Mouse (Mus musculus): Measurements from ENCODE around the gene Rpl7l1. TPM values are rescaled to one million over a fixed set of nuclear protein-coding genes. Genes with fewer than 3 reads are reported as not detected.

Rpl7l1 gene
- polyA plus RNA-seq, 1 experiment from 2014 or later: 84.6 TPM

DNA sequence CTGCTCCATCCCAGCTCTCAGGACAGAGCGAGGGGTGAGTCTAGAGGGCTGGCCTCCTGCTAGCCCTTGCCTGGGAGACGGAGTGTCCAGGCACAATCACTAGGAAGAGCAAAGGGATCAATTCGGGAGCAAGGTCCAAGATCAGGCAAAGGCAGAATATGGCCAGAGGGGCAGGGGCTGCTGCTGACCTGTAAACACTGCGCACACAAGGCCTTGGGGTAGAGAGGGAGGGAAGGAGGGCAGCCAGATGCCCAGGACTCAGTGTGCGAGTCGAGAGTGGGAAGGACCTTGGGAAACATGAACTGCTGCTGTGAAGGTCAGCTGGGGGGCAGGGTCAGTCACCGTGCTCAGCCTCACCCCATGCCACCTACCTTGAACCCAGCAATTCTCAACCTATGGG is 47.2 kb downstream of the Rpl7l1 start:
- no peak for ATAC-seq (ENCODE audit: insufficient number of reproducible peaks, insufficient read depth, low FRiP score, low read depth)
- Histone ChIP-seq H3K27me3 (ENCODE audit: control insufficient read depth, insufficient read depth, low read length) (no peaks in the 10 kb centered on the region), H3K4me2 (ENCODE audit: low read length) (no peak overlapping the region), H3K4me1 (ENCODE audit: control insufficient read depth in 2 of 2, insufficient read depth in 2 of 2, low read length in 2 of 2) (no peaks in the 10 kb centered on the region), H3K9ac (ENCODE audit: low read length) (no peak overlapping the region), H3K4me3 (ENCODE audit: control insufficient read depth in 1 of 2, insufficient read depth in 1 of 2, low read depth in 1 of 2, low read length in 2 of 2) (no peak overlapping the region), H3K36me3 (ENCODE audit: control insufficient read depth, insufficient read depth, low read length) (peaks cover 16% of the 10 kb centered on the region), H3K9me3 (ENCODE audit: control insufficient read depth, low read length) (no peaks in the 10 kb centered on the region), H3K27ac (replicated peaks in 1 of 2; ENCODE audit: control insufficient read depth in 1 of 2, insufficient read depth in 1 of 2, low read depth in 2 of 2, low read length in 2 of 2) (no peak overlapping the region)
- 88% methylated on average over 7 of the region's 7 CpGs for WGBS

DNA sequence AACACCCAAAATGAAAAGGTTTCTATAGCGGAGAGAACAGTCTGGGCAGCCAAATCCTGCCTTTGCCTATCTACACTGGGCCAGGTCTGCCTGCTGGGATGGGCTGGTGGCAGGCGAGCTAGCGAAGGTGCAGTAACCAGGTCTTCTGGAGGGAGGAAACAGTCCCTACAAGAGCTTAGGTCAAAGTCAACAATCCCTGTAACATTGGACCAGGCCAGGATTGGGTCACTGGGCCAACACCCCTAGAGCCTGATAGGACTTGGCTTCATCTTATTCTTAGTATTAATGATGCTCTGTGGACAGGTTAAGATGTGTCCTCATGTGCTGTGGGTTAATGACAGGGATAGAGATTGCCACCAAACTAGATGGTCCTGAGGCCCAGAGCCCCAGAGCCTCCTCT is 48.4 kb downstream of the Rpl7l1 start:
- WGBS: 92% methylated on average over 3 of the region's 3 CpGs
- ATAC-seq (ENCODE audit: insufficient number of reproducible peaks, insufficient read depth, low FRiP score, low read depth): no peak
- H3K9me3 ChIP-seq (ENCODE audit: control insufficient read depth, low read length): no peaks in the 10 kb centered on the region
- no peak overlapping the region for H3K4me2 ChIP-seq (ENCODE audit: low read length)
- peaks cover 16% of the 10 kb centered on the region for H3K36me3 ChIP-seq (ENCODE audit: control insufficient read depth, insufficient read depth, low read length)
- H3K27me3 ChIP-seq (ENCODE audit: control insufficient read depth, insufficient read depth, low read length): peaks cover 4% of the 10 kb centered on the region; the same call in 1 of the 2 replicates
- H3K27ac ChIP-seq (replicated peaks in 1 of 2; ENCODE audit: control insufficient read depth in 1 of 2, insufficient read depth in 1 of 2, low read depth in 2 of 2, low read length in 2 of 2): no peak overlapping the region
- H3K9ac ChIP-seq (ENCODE audit: low read length): no peak overlapping the region
- H3K4me3 ChIP-seq (ENCODE audit: control insufficient read depth in 1 of 2, insufficient read depth in 1 of 2, low read depth in 1 of 2, low read length in 2 of 2): no peak overlapping the region
- 0 out of 4 replicates have a peak, but pooled peaks cover 0 to 1% of the 10 kb centered on the region in 2 experiments for H3K4me1 ChIP-seq (ENCODE audit: control insufficient read depth in 2 of 2, insufficient read depth in 2 of 2, low read length in 2 of 2)

DNA sequence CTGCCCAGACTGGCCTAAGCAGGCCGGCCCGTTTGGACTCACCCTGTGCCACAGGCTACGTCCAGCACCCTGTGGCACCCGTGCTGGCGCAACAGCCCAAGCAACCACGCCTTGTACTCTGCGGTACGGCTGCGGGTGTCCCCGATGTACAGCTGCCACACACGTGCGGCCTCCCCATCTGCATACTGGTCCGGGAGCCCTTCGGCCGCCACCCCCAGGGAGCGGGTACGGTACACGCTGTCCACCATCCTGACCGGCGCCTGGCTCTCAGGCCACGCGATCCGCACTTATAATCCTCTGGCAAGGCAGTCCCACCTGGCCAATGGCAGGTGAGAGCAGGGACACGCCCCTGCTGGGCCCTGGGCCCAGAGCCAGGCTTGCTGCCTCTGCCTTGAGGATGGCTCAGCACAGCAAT is 53.6 kb downstream of the Rpl7l1 start, which contains the start of gene Gnmt:
Gnmt (minus strand) TSS at position 265 of the 415 bp plus-strand sequence.
- 12% methylated on average over 24 of the region's 24 CpGs for WGBS
- Histone ChIP-seq H3K4me1 (ENCODE audit: control insufficient read depth in 2 of 2, insufficient read depth in 2 of 2, low read length in 2 of 2) (peaks cover 7 to 23% of the 10 kb centered on the region in 2 experiments; a peak in 3 of 4 replicates), H3K4me3 (ENCODE audit: control insufficient read depth in 1 of 2, insufficient read depth in 1 of 2, low read depth in 1 of 2, low read length in 2 of 2) (no peak within 1 kb of the TSS), H3K27me3 (ENCODE audit: control insufficient read depth, insufficient read depth, low read length) (peaks cover 18% of the 10 kb centered on the region), H3K4me2 (ENCODE audit: low read length) (peak within 1 kb of the TSS; percentile 44; the same call in 1 of the 2 replicates), H3K9me3 (ENCODE audit: control insufficient read depth, low read length) (no peaks in the 10 kb centered on the region), H3K9ac (ENCODE audit: low read length) (peak within 1 kb of the TSS; percentile 34; the same call in 1 of the 2 replicates), H3K36me3 (ENCODE audit: control insufficient read depth, insufficient read depth, low read length) (peaks cover 4% of the 10 kb centered on the region; the same call in 1 of the 2 replicates), H3K27ac (replicated peaks in 1 of 2; ENCODE audit: control insufficient read depth in 1 of 2, insufficient read depth in 1 of 2, low read depth in 2 of 2, low read length in 2 of 2) (no peak within 1 kb of the TSS)
- ATAC-seq (ENCODE audit: insufficient number of reproducible peaks, insufficient read depth, low FRiP score, low read depth): no peak

DNA sequence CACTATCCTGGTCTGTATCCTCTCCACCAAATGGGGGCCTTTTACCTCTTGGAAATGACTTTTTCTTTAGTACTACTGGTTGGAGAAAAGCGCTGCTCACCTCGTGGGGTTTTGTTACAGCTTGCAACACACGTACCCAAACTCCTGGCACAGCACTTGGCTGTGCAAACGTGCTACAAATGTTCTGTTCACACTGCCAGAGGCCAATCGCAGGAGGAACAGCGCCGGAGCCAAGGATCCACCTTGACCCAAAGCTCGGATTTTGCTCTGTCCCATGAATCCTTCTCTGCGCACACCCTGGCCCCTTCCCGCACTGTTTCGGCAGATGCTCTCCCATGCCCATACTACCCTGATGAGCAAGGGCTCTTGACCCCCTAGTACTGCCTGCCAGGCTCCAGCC is 54.0 kb downstream of the Rpl7l1 start:
- Histone ChIP-seq H3K4me1 (ENCODE audit: control insufficient read depth in 2 of 2, insufficient read depth in 2 of 2, low read length in 2 of 2) (peaks cover 7 to 23% of the 10 kb centered on the region in 2 experiments; a peak in 3 of 4 replicates), H3K4me2 (ENCODE audit: low read length) (peak overlapping the region; percentile 44; the same call in 1 of the 2 replicates), H3K27me3 (ENCODE audit: control insufficient read depth, insufficient read depth, low read length) (peaks cover 18% of the 10 kb centered on the region), H3K36me3 (ENCODE audit: control insufficient read depth, insufficient read depth, low read length) (peaks cover 8% of the 10 kb centered on the region), H3K9ac (ENCODE audit: low read length) (peak overlapping the region; percentile 34; the same call in 1 of the 2 replicates), H3K27ac (replicated peaks in 1 of 2; ENCODE audit: control insufficient read depth in 1 of 2, insufficient read depth in 1 of 2, low read depth in 2 of 2, low read length in 2 of 2) (no peak overlapping the region), H3K9me3 (ENCODE audit: control insufficient read depth, low read length) (no peaks in the 10 kb centered on the region), H3K4me3 (ENCODE audit: control insufficient read depth in 1 of 2, insufficient read depth in 1 of 2, low read depth in 1 of 2, low read length in 2 of 2) (no peak overlapping the region)
- no peak for ATAC-seq (ENCODE audit: insufficient number of reproducible peaks, insufficient read depth, low FRiP score, low read depth)
- 48% methylated on average over 11 of the region's 11 CpGs for WGBS

DNA sequence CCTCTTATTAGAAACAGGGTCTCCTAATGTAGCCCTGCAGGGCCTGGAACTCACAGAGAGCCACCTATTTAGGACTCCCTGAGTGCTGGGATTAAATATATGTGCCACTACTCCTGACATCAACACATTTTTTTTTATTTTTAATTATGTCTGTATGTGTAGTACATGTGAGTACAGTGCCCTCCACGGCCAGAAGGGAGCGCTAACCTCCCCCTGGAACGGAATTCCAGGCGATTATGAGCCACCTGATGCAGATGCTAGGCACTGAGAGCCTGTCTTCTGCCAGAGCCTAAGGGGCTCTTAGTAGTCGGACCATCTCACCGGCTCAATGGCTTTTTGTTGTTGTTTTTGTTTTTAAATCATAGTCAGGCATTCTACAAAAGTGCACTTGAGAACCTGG is 54.5 kb downstream of the Rpl7l1 start:
- H3K9me3 ChIP-seq (ENCODE audit: control insufficient read depth, low read length): no peaks in the 10 kb centered on the region
- no peak overlapping the region for H3K27ac ChIP-seq (replicated peaks in 1 of 2; ENCODE audit: control insufficient read depth in 1 of 2, insufficient read depth in 1 of 2, low read depth in 2 of 2, low read length in 2 of 2)
- H3K4me2 ChIP-seq (ENCODE audit: low read length): no peak overlapping the region
- H3K36me3 ChIP-seq (ENCODE audit: control insufficient read depth, insufficient read depth, low read length): peaks cover 12% of the 10 kb centered on the region
- no peak for ATAC-seq (ENCODE audit: insufficient number of reproducible peaks, insufficient read depth, low FRiP score, low read depth)
- H3K4me3 ChIP-seq (ENCODE audit: control insufficient read depth in 1 of 2, insufficient read depth in 1 of 2, low read depth in 1 of 2, low read length in 2 of 2): no peak overlapping the region
- H3K4me1 ChIP-seq (ENCODE audit: control insufficient read depth in 2 of 2, insufficient read depth in 2 of 2, low read length in 2 of 2): peaks cover 7 to 23% of the 10 kb centered on the region in 2 experiments; a peak in 3 of 4 replicates
- 36% methylated on average over 6 of the region's 6 CpGs for WGBS
- peaks cover 18% of the 10 kb centered on the region for H3K27me3 ChIP-seq (ENCODE audit: control insufficient read depth, insufficient read depth, low read length)
- no peak overlapping the region for H3K9ac ChIP-seq (ENCODE audit: low read length)

DNA sequence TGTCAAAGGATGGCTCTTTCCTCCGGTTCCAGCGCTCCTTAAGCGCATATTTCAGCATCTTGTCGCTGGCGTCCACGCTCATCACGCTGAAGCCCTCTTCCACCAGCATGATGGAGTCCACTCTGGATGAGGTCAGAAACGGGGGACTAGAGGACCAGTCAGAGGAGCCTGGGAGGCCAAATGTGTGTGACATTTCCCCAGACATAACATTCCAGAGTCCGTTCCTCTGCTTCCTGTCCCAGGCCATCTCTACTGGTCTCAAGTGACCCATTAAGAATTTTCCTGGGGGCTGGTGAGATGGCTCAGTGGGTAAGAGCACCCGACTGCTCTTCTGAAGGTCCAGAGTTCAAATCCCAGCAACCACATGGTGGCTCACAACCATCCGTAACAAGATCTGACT is 55.2 kb downstream of the Rpl7l1 start:
- H3K9ac ChIP-seq (ENCODE audit: low read length): no peak overlapping the region
- H3K9me3 ChIP-seq (ENCODE audit: control insufficient read depth, low read length): no peaks in the 10 kb centered on the region
- 85% methylated on average over 11 of the region's 11 CpGs for WGBS
- ATAC-seq (ENCODE audit: insufficient number of reproducible peaks, insufficient read depth, low FRiP score, low read depth): no peak
- peaks cover 18% of the 10 kb centered on the region for H3K27me3 ChIP-seq (ENCODE audit: control insufficient read depth, insufficient read depth, low read length)
- peaks cover 7 to 23% of the 10 kb centered on the region in 2 experiments; a peak in 3 of 4 replicates for H3K4me1 ChIP-seq (ENCODE audit: control insufficient read depth in 2 of 2, insufficient read depth in 2 of 2, low read length in 2 of 2)
- peaks cover 16% of the 10 kb centered on the region for H3K36me3 ChIP-seq (ENCODE audit: control insufficient read depth, insufficient read depth, low read length)
- no peak overlapping the region for H3K4me2 ChIP-seq (ENCODE audit: low read length)
- no peak overlapping the region for H3K4me3 ChIP-seq (ENCODE audit: control insufficient read depth in 1 of 2, insufficient read depth in 1 of 2, low read depth in 1 of 2, low read length in 2 of 2)
- no peak overlapping the region for H3K27ac ChIP-seq (replicated peaks in 1 of 2; ENCODE audit: control insufficient read depth in 1 of 2, insufficient read depth in 1 of 2, low read depth in 2 of 2, low read length in 2 of 2)

DNA sequence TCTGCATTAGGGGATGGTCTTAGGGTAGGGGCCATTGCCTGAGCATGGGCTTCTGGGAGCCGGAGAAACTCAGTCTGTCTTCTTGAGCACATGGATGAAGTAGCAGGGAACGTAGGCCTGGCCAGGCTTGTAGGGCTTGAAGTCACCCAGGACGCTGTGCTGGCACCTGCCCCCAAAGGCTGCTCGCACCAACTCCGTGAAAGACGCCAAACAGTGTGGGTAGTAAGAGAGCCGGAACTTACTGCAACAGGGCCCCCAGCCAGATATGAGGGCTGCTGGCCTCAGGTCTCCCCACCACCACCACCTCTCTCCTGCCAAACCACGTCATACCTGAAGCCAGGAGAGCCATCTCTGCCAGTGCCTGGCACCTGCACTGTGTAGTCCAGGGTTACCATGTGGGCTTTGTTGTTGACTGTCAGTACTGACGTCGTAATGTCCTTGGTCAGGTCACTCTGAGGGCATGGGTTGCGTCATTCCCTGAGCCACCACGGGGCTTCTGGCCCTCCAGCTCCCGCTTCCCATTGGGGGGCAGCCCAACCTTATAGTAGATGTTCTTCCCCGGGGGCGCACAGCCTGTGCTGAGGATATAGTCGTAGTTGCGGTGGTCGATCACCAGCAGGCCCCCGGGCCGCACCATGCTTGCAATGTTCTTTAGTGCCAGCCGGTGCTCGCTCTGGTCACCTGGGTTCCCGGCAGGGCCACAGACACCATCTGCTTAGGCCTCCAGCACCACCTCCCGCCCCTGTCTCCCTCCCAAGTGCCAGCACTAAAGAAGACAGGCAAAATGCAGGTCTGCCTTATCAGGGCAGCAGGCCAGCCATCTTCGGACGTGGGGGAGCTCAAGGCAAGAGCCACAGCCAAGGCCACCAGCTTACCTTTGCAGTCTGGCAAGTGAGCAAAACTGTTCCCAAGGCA is 56.5 kb downstream of the Rpl7l1 start:
- no peak overlapping the region for H3K27ac ChIP-seq (replicated peaks in 1 of 2; ENCODE audit: control insufficient read depth in 1 of 2, insufficient read depth in 1 of 2, low read depth in 2 of 2, low read length in 2 of 2)
- H3K4me1 ChIP-seq (ENCODE audit: control insufficient read depth in 2 of 2, insufficient read depth in 2 of 2, low read length in 2 of 2): peaks cover 7 to 23% of the 10 kb centered on the region in 2 experiments; a peak in 3 of 4 replicates
- peaks cover 18% of the 10 kb centered on the region for H3K27me3 ChIP-seq (ENCODE audit: control insufficient read depth, insufficient read depth, low read length)
- peaks cover 28% of the 10 kb centered on the region for H3K36me3 ChIP-seq (ENCODE audit: control insufficient read depth, insufficient read depth, low read length)
- H3K4me2 ChIP-seq (ENCODE audit: low read length): no peak overlapping the region
- no peak for ATAC-seq (ENCODE audit: insufficient number of reproducible peaks, insufficient read depth, low FRiP score, low read depth)
- 83% methylated on average over 26 of the region's 26 CpGs for WGBS
- H3K9ac ChIP-seq (ENCODE audit: low read length): no peak overlapping the region
- no peak overlapping the region for H3K4me3 ChIP-seq (ENCODE audit: control insufficient read depth in 1 of 2, insufficient read depth in 1 of 2, low read depth in 1 of 2, low read length in 2 of 2)
- H3K9me3 ChIP-seq (ENCODE audit: control insufficient read depth, low read length): no peaks in the 10 kb centered on the region
